Mouse (Mus musculus): ENCODE measurements around the gene Il31ra. TPM values are rescaled to one million over a fixed set of nuclear protein-coding genes. Genes with fewer than 3 reads are reported as not detected.

Gene Il31ra
- polyA plus RNA-seq, 1 experiment: not detected

DNA sequence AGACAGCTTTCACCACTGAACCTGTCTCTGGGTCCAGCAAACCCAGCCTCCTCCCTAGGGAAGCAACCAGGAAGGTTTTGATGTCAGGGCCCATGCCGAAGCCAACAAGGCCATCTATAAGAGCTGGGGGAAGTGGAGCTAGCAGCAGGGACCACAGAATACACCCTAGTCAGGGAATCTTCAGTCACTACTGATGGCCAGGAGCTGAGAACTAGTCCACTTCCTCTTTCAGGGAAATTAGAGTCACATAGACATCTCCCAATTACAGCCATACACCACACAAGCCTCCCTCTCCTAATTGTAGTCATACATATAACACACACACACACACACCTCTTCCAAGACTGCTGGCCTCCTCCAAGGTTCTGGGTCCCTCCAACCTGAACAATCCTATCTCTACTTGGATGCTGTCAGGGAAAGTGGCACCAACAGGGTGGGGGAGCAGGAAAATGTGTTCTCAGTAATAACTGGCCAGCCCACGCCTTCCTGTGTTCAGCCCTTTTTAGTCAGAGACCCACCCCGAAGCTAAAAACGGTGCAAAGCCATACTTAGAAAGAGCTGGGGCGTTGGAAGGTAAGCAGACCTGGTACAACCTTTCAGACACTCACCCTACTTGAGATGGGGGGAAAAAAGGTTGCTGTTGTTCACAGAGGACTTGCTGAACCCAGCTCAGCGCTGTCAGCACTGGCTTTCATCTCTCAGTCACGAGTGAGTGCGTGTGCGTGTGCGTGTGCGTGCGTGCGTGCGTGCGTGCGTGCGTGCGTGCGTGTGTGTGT lies 83.5 kb downstream of the Il31ra start:
- H3K4me2 ChIP-seq (ENCODE audit: low read depth): no peak overlapping the region
- H3ac ChIP-seq (ENCODE audit: control insufficient read depth, insufficient read length): no peak overlapping the region
- TF ChIP-seq CEBPB (IDR thresholded peaks at IDR 0.05; ENCODE audit: insufficient read depth, poor library complexity, severe bottlenecking): no peak
- TF ChIP-seq POLR2AphosphoS2 (IDR thresholded peaks at IDR 0.05; ENCODE audit: insufficient read length, low read depth): peak; percentile 60
- peaks cover 17% of the 10 kb centered on the region for H3K36me3 ChIP-seq (ENCODE audit: control insufficient read depth, insufficient read depth)
- H3K27me3 ChIP-seq (ENCODE audit: control insufficient read depth, insufficient read depth, insufficient read length): no peaks in the 10 kb centered on the region
- no peaks in the 10 kb centered on the region for H3K79me2 ChIP-seq (ENCODE audit: control insufficient read depth, insufficient read depth)
- H3K4me3 ChIP-seq: no peak overlapping the region

DNA sequence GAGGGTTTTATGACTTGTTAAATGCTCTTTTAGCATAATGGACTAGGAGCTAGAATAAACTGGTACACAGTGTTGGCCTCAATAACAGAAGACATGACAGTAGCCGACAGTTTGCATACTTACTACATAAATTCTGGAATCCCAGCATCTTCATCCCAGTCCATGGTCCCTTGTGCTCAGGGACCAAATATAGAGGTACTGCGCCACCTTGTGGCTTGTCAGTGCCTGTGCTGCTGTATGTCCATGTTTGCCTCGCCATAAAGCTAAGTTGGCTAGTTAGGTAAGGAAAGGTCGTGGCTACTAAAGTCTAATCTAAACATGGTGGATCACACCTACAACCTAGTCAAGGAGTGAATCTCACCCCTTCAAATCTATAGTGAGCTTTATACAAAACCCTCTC lies 84.7 kb downstream of the Il31ra start:
- H3K27me3 ChIP-seq (ENCODE audit: control insufficient read depth, insufficient read depth, insufficient read length): no peaks in the 10 kb centered on the region
- peaks cover 28% of the 10 kb centered on the region for H3K36me3 ChIP-seq (ENCODE audit: control insufficient read depth, insufficient read depth)
- no peak for TF ChIP-seq TCF3 (IDR thresholded peaks at IDR 0.05; ENCODE audit: insufficient read length, low read depth)
- TF ChIP-seq POLR2AphosphoS2 (IDR thresholded peaks at IDR 0.05; ENCODE audit: insufficient read length, low read depth): peak; percentile 82

DNA sequence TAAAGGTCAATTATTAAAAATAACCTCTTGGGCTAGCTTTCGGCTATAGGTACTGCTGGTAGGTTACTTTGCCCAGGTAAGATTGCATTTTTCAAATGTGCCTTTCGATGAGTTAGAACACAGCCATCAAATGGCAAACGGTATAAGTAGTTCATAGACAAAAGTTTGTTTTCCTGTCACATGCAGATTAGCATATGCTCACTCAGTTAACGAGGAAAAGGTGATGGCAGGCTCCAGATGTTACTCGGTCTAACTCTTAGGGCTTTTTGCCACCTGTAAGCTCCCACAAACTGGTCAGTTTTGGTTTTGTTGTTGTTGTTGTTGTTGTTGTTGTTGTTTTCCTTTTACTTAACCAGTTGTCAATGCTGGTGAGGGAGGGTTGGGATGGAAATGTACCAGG lies 85.7 kb downstream of the Il31ra start:
- no peak overlapping the region for H3K4me2 ChIP-seq (ENCODE audit: low read depth)
- TF ChIP-seq MYOD1 (IDR thresholded peaks at IDR 0.05; ENCODE audit: control insufficient read depth in 1 of 3, insufficient read length in 2 of 3, low read depth in 2 of 3): no peak
- TF ChIP-seq POLR2A (IDR thresholded peaks at IDR 0.05; ENCODE audit: insufficient read length, low read depth): no peak
- TF ChIP-seq E2F4 (IDR thresholded peaks at IDR 0.05; ENCODE audit: insufficient read depth): no peak
- no peak overlapping the region for H3ac ChIP-seq (ENCODE audit: control insufficient read depth, insufficient read length)
- no peaks in the 10 kb centered on the region for H3K27me3 ChIP-seq (ENCODE audit: control insufficient read depth, insufficient read depth, insufficient read length)
- peaks cover 38% of the 10 kb centered on the region for H3K36me3 ChIP-seq (ENCODE audit: control insufficient read depth, insufficient read depth)
- H3K79me2 ChIP-seq (ENCODE audit: control insufficient read depth, insufficient read depth): no peaks in the 10 kb centered on the region
- no peak overlapping the region for H3K4me3 ChIP-seq

More for the DNA sequence above, 84.7 kb downstream of the Il31ra start:
- Histone ChIP-seq H3K4me2 (ENCODE audit: low read depth) (no peak overlapping the region), H3K4me3 (no peak overlapping the region), H3ac (ENCODE audit: control insufficient read depth, insufficient read length) (no peak overlapping the region), H3K79me2 (ENCODE audit: control insufficient read depth, insufficient read depth) (no peaks in the 10 kb centered on the region)

DNA sequence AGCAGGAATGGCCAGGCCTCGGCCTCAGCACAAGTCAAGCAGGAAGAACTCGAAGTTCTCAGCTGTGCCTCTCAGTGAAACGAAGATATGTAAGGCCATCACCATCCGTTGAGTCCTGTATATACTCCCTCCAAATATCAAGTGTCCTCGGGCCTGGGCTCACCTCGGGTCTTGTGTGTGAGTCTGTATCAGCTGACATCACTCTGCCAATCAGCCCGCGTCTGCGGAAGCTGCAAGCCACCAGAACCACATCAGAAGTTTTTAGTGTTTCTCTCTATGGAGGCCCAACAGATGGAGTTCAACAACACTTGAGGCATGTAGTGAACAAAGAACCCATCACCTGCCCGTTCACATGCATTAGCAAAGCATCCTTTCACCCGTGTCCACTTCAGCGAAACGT lies 86.5 kb downstream of the Il31ra start:
- no peak for TF ChIP-seq REST (IDR thresholded peaks at IDR 0.05; ENCODE audit: insufficient read depth, insufficient read length)
- TF ChIP-seq MAX (IDR thresholded peaks at IDR 0.05; ENCODE audit: low read depth): no peak
- no peak for TF ChIP-seq E2F4 (IDR thresholded peaks at IDR 0.05; ENCODE audit: insufficient read depth)
- no peak for TF ChIP-seq POLR2A (IDR thresholded peaks at IDR 0.05; ENCODE audit: insufficient read length, low read depth)
- H3K79me2 ChIP-seq (ENCODE audit: control insufficient read depth, insufficient read depth): no peaks in the 10 kb centered on the region
- H3K36me3 ChIP-seq (ENCODE audit: control insufficient read depth, insufficient read depth): peaks cover 46% of the 10 kb centered on the region
- H3K4me2 ChIP-seq (ENCODE audit: low read depth): no peak overlapping the region
- no peak overlapping the region for H3ac ChIP-seq (ENCODE audit: control insufficient read depth, insufficient read length)
- H3K27me3 ChIP-seq (ENCODE audit: control insufficient read depth, insufficient read depth, insufficient read length): no peaks in the 10 kb centered on the region
- H3K4me3 ChIP-seq: no peak overlapping the region

DNA sequence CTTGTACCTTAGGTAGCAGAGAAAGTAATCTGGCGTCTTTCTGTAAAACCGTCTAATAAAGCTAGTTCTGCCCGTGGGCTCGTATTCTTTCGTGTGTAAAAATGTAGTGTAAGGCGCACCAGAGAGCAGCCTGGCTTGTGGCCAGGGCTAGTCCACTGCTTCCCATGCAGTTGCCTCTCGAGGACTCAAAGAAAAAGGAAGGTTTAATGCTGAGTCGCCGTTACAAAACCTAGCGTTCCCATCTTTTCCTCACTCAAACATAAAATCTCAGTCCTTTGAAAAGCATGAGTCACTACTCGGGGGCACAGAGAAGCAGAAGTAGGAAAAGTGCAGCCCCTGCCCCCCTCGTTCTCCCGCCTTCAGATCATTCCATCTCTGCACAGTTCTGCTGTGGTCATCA lies 87.4 kb downstream of the Il31ra start:
- Histone ChIP-seq H3K36me3 (ENCODE audit: control insufficient read depth, insufficient read depth) (peaks cover 54% of the 10 kb centered on the region), H3K79me2 (ENCODE audit: control insufficient read depth, insufficient read depth) (no peaks in the 10 kb centered on the region), H3ac (ENCODE audit: control insufficient read depth, insufficient read length) (no peak overlapping the region), H3K4me3 (no peak overlapping the region), H3K4me2 (ENCODE audit: low read depth) (no peak overlapping the region), H3K27me3 (ENCODE audit: control insufficient read depth, insufficient read depth, insufficient read length) (no peaks in the 10 kb centered on the region)
- no peak for TF ChIP-seq POLR2A (IDR thresholded peaks at IDR 0.05; ENCODE audit: insufficient read length, low read depth)
- no peak for TF ChIP-seq MYOG (IDR thresholded peaks at IDR 0.05; ENCODE audit: control insufficient read depth in 1 of 3, insufficient read depth in 1 of 3, insufficient read length in 2 of 3, low read depth in 2 of 3)
- TF ChIP-seq USF1 (IDR thresholded peaks at IDR 0.05; ENCODE audit: low read depth): no peak
- TF ChIP-seq REST (IDR thresholded peaks at IDR 0.05; ENCODE audit: insufficient read depth, insufficient read length): no peak
- no peak for TF ChIP-seq CEBPB (IDR thresholded peaks at IDR 0.05; ENCODE audit: insufficient read depth, poor library complexity, severe bottlenecking)

DNA sequence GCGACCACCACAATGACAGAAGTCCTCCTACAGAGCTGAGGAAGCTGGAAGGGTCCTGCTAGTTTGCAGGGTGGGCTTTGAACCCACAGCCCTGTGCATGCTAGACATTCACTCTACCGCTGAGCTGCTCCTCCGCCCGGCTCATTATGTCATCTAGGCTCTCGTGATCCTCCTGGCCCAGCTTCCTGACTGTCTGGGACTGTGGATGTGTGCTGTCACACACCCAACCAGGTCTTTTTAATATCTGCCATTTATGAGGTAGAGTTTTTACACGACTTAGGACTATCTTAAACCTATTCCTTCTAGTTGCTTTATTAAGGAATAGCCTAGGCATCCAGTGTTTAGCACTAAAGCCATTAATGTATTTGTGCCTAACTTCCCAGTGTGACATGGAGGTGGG lies 88.7 kb downstream of the Il31ra start:
- no peaks in the 10 kb centered on the region for H3K79me2 ChIP-seq (ENCODE audit: control insufficient read depth, insufficient read depth)
- H3K27me3 ChIP-seq (ENCODE audit: control insufficient read depth, insufficient read depth, insufficient read length): no peaks in the 10 kb centered on the region
- peaks cover 60% of the 10 kb centered on the region for H3K36me3 ChIP-seq (ENCODE audit: control insufficient read depth, insufficient read depth)
- TF ChIP-seq MYOG (IDR thresholded peaks at IDR 0.05; ENCODE audit: control insufficient read depth in 1 of 3, insufficient read depth in 1 of 3, insufficient read length in 2 of 3, low read depth in 2 of 3) (no peak), E2F4 (IDR thresholded peaks at IDR 0.05; ENCODE audit: insufficient read depth) (no peak), POLR2A (IDR thresholded peaks at IDR 0.05; ENCODE audit: insufficient read length, low read depth) (no peak), MYOD1 (IDR thresholded peaks at IDR 0.05; ENCODE audit: control insufficient read depth in 1 of 3, insufficient read length in 2 of 3, low read depth in 2 of 3) (no peak), REST (IDR thresholded peaks at IDR 0.05; ENCODE audit: insufficient read depth, insufficient read length) (no peak)
- H3K4me2 ChIP-seq (ENCODE audit: low read depth): no peak overlapping the region
- H3ac ChIP-seq (ENCODE audit: control insufficient read depth, insufficient read length): no peak overlapping the region
- H3K4me3 ChIP-seq: no peak overlapping the region
